Mouse (Mus musculus) forebrain, embryonic 15.5 days (tissue): ENCODE measurements around the gene Flywch2. TPM values are rescaled to one million over a fixed set of nuclear protein-coding genes. Genes with fewer than 3 reads are reported as not detected.
A peak's percentile ranks its signal among the peaks of the same experiment; 100 is the strongest.

ENCODE experiments used
- ATAC-seq: fragments of 200-750 bp; cut with Nextera tagmentation; replicated peaks from 2 replicates; pipeline ENCODE4 v1.8.0; 2017; ENCODE audit warnings: mild to moderate bottlenecking, moderate TSS enrichment, moderate library complexity
- H3K27ac ChIP-seq: fragments of 300-500 bp; sonication (generic); replicated peaks from 2 replicates; pipeline ENCODE4 v1.5.1; 2015; ENCODE audit warnings: mild to moderate bottlenecking, inconsistent platforms
- H3K27me3 ChIP-seq: fragments of 300-500 bp; sonication (generic); 2 replicates; pipeline ENCODE4 v1.6.1; 2015; ENCODE audit warnings: inconsistent platforms
- H3K36me3 ChIP-seq: fragments of 300-500 bp; sonication (generic); 2 replicates; pipeline ENCODE4 v1.6.1; 2015; ENCODE audit warnings: mild to moderate bottlenecking, inconsistent platforms
- H3K4me1 ChIP-seq: fragments of 300-500 bp; sonication (generic); 2 replicates; pipeline ENCODE4 v1.6.1; 2015; ENCODE audit warnings: inconsistent platforms
- H3K4me2 ChIP-seq: fragments of 300-500 bp; sonication (generic); replicated peaks from 2 replicates; pipeline ENCODE4 v1.6.1; 2015; ENCODE audit warnings: mild to moderate bottlenecking, inconsistent platforms
- H3K4me3 ChIP-seq: fragments of 300-500 bp; sonication (generic); 2 replicates; pipeline ENCODE4 v1.5.1; 2015; ENCODE audit warnings: mild to moderate bottlenecking, inconsistent platforms
- H3K9ac ChIP-seq: fragments of 300-500 bp; sonication (generic); replicated peaks from 2 replicates; pipeline ENCODE4 v1.6.1; 2015; ENCODE audit warnings: mild to moderate bottlenecking, inconsistent platforms
- H3K9me3 ChIP-seq: fragments of 300-500 bp; sonication (generic); 2 replicates; pipeline ENCODE4 v1.6.1; 2016; ENCODE audit warnings: inconsistent platforms
- WGBS: fragments of 180-500 bp; shearing (Covaris S2); methylation state at CpG from one replicate; pipeline ENCODE4 v1.1.7; 2015; ENCODE audit warnings: mixed read lengths; 5-methylcytosine and 5-hydroxymethylcytosine counted together
- polyA plus RNA-seq: library from polyadenylated mRNA; unstranded; fragments of >200 nt; fragmentation: Nextera tagmentation; extraction: Ambion mirVana; gene quantifications from 2 replicates; pipeline ENCODE4 v1.2.1, GENCODE M21; 2015

Flywch2 gene
- polyA plus RNA-seq, 1 experiment from 2014 or later = 31.9 TPM

DNA sequence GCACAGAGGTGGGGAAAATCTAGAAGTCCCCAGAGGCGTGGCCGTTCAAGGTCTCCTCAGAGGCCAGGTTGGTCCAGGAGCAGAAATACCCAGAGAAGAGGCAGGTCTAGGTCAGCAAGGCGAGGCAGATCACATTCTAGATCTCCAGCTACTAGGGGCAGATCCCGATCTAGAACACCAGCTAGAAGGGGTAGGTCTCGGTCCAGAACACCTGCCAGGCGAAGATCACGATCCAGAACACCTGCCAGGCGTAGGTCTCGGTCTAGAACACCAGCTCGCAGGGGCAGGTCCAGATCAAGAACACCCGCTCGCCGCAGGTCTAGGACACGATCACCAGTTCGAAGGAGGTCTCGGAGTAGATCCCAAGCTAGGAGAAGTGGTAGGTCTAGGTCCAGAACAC is 29.8 kb upstream of the Flywch2 start:
- Histone ChIP-seq H3K4me2 (no peak overlapping the region), H3K9ac (no peak overlapping the region), H3K4me3 (no peak overlapping the region), H3K27me3 (no peaks in the 10 kb centered on the region), H3K27ac (no peak overlapping the region), H3K9me3 (peaks cover 10% of the 10 kb centered on the region), H3K4me1 (no peaks in the 10 kb centered on the region), H3K36me3 (peaks cover 94% of the 10 kb centered on the region)
- no peak for ATAC-seq
- 98% methylated on average over 16 of the region's 16 CpGs for WGBS

DNA sequence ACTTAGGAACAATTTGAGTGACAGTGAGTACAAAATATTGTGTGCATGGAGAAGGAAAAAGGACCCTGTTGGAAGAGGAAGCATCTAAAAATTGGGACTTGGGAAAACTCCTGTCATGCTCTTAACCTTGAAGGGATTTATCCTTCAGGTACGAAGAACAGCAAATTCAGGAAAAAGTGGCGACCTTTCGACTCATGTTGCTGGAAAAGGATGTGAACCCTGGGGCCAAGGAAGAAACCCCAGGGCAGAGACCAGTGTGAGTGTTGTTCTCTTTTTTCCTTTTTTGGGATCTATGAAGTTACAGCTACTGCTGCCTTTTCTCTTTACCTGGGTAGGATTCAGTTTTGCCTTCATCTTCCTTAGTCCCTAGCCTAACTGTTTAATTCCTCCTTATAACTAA is 22.0 kb upstream of the Flywch2 start:
- H3K36me3 ChIP-seq = peaks cover 52% of the 10 kb centered on the region
- no peak overlapping the region for H3K27ac ChIP-seq
- 89% methylated on average over 3 of the region's 3 CpGs for WGBS
- H3K4me3 ChIP-seq = no peak overlapping the region
- no peak overlapping the region for H3K9ac ChIP-seq
- H3K4me1 ChIP-seq = peaks cover 34% of the 10 kb centered on the region
- H3K27me3 ChIP-seq = no peaks in the 10 kb centered on the region
- ATAC-seq = no peak
- H3K4me2 ChIP-seq = no peak overlapping the region
- no peaks in the 10 kb centered on the region for H3K9me3 ChIP-seq

DNA sequence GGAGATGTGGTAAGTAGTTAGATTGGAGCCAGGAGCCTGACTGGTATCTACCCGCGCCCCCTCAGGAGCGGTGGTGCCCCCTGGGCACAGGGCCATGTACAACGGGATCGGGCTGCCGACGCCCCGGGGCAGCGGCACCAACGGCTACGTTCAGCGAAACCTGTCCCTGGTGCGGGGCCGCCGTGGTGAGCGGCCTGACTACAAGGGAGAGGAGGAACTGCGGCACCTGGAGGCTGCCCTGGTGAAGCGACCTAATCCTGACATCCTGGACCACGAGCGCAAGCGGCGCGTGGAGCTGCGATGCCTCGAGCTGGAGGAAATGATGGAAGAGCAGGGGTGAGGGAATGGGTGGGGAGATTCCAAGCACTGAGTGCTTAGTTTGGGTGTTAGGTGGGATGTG is 21.0 kb upstream of the Flywch2 start:
- no peak overlapping the region for H3K4me3 ChIP-seq
- peaks cover 34% of the 10 kb centered on the region for H3K4me1 ChIP-seq
- no peaks in the 10 kb centered on the region for H3K27me3 ChIP-seq
- no peaks in the 10 kb centered on the region for H3K9me3 ChIP-seq
- peaks cover 43% of the 10 kb centered on the region for H3K36me3 ChIP-seq
- no peak for ATAC-seq
- no peak overlapping the region for H3K9ac ChIP-seq
- 0 out of 2 replicates have a peak overlapping the region, but pooled peaks have one; percentile 3 for H3K4me2 ChIP-seq
- WGBS = 78% methylated on average over 25 of the region's 25 CpGs
- H3K27ac ChIP-seq = no peak overlapping the region

DNA sequence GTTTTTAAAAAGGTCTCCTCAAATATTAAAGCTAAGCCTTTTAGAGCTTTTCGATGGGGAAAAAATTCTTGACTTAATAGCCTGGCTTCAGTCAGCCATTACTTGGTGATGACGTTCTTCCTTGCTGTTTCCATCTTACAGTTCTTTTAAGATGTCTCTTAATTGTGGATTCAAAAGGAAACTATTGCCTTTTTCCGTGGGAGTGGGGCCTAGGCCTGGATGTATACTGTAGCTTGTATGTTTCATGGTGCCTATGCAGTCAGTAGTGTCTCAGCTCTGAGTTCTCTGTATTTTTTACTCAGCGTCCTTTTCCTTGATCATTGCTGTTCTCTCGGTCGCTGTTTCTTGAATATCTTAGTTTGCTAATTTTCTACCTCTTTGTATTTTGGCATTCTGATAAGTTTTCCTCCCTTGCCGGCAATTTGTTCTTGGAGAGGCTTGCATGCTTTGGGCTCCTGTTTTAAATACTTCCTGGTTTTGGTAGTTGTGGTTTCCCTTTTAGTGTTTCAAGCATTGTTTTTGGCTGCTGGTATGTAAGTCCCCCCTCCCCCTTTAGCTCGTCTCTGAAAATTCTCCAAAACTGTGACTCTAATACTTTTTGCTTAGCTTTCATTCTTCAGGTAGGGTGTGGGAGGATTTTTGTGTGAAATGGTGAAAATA is 18.7 kb upstream of the Flywch2 start:
- Histone ChIP-seq H3K9me3 (no peaks in the 10 kb centered on the region), H3K27me3 (no peaks in the 10 kb centered on the region), H3K4me3 (peak overlapping the region; percentile 95), H3K36me3 (peaks cover 20% of the 10 kb centered on the region), H3K4me2 (peak overlapping the region; percentile 77), H3K9ac (peak overlapping the region; percentile 92), H3K4me1 (peaks cover 34% of the 10 kb centered on the region), H3K27ac (0 out of 2 replicates have a peak overlapping the region, but pooled peaks have one; percentile 97)
- ATAC-seq = no peak
- WGBS = 4% methylated on average over 8 of the region's 8 CpGs

DNA sequence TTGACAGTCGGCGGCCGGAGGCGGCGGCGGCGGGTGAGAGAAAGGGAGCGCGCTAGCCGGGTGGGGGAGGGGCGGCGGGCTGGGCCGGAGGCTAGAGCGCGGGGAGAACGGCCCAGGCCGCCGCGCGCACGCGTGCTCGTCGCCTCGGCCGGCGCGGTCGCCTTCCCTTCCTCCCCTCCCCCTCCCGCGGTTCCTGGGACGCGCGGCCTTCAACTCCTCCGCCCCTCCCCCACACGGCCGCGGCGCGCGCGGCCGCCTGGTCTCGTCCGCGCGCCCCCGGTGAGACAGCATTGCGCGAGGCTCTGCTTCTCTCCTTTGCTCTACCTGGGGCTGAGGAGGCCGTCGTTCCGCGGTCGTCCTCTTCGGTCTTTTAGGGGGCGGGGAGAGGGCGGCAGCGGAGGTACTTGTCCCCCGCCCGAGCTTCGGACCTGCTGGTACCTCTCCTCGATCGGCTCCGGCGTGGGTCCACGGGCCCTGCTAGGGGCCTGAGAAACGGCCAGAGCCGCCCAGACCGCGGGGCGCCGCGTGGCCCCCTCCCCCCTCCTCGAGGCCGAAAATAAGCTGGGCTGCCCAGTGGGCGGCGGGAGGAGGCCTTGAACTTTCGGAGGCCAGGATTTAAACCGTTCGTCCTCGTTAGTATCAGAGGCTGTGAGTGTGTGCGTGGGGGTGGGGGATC is 17.6 kb upstream of the Flywch2 start:
- Histone ChIP-seq H3K4me2 (peak overlapping the region; percentile 77), H3K36me3 (peaks cover 10% of the 10 kb centered on the region), H3K27ac (peak overlapping the region; percentile 97), H3K4me3 (peak overlapping the region; percentile 95), H3K9me3 (no peaks in the 10 kb centered on the region), H3K4me1 (peaks cover 34% of the 10 kb centered on the region), H3K9ac (peak overlapping the region; percentile 92), H3K27me3 (no peaks in the 10 kb centered on the region)
- ATAC-seq = peak; percentile 58
- WGBS = under 1% methylated on average over 74 of the region's 83 CpGs

DNA sequence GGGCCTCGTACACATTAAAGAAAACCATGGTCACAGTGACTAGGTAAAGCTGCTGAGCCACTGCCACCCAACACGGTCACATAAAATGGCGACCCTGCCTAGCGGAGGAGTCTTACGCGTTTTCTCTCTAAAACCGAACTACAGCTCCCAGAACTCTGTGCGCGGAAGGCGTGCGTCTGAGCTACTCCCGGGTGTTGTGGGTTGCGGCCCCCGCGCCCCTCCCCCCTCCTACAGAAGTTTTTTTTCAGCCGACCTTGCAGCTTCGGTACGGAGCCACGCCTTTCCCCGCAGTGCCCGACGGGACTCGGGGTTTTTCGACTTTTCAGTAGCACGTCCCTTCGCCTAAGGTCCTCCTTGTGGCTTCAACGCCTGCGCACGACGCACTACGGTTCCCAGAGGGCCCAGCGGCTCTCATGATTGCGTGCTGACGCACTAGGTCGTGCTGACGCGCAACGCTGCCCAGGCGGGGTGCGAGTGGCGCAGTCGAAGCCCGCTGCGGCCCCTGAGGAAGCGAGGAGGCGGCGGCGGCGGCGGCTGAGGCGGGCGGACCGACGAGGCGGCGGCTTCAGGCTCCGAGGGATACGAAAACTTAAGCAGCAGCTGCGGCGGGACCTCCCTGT is 17.0 kb upstream of the Flywch2 start:
- Histone ChIP-seq H3K4me1 (peaks cover 34% of the 10 kb centered on the region), H3K9ac (peak overlapping the region; percentile 92), H3K27me3 (no peaks in the 10 kb centered on the region), H3K4me2 (peak overlapping the region; percentile 77), H3K27ac (peak overlapping the region; percentile 97), H3K36me3 (peaks cover 3% of the 10 kb centered on the region), H3K4me3 (peak overlapping the region; percentile 95), H3K9me3 (no peaks in the 10 kb centered on the region)
- WGBS = under 1% methylated on average over 60 of the region's 60 CpGs
- peak; percentile 99 for ATAC-seq

DNA sequence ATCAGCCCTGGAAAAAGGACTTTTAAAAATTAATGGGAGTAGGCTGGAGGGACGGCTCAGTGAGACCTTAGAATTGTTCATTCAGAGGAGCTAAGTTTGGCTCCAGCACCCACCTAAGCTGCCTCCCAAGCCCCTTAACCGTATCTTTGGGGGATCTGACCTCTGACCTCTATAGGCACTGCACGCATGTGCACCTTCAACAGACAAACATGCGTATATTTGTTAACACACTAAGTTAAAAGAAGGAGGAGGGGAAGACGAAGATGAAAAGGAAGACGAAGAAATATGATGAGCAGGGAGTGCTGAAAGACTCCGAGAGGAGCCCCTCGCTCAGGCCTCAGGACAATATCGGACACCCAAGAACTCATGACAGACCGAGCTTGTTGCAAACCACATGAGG is 15.7 kb upstream of the Flywch2 start:
- no peak overlapping the region for H3K4me2 ChIP-seq
- H3K27ac ChIP-seq = no peak overlapping the region
- ATAC-seq = no peak
- H3K9me3 ChIP-seq = no peaks in the 10 kb centered on the region
- no peak overlapping the region for H3K4me3 ChIP-seq
- peaks cover 27% of the 10 kb centered on the region for H3K4me1 ChIP-seq
- no peaks in the 10 kb centered on the region for H3K36me3 ChIP-seq
- no peak overlapping the region for H3K9ac ChIP-seq
- H3K27me3 ChIP-seq = no peaks in the 10 kb centered on the region
- WGBS = 91% methylated on average over 10 of the region's 10 CpGs

DNA sequence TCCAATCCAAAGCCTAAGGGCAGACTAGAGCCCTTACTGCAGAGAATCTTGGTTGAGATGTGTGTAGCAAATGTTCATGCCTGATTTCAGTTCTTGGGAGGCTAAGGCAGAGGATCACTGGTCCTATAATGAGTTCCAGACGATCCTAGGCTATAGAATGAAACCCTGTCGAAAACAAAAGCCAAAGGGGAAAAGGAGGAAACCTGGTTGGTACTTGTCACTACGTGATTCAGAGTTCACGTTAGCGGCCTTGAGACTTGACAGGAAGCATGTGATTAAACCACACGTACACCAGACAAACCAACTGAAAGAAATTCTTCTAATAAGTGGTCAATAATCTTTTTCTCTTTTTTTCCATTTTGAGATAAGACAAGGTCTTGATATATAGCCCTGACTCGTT is 11.4 kb upstream of the Flywch2 start:
- no peak overlapping the region for H3K4me2 ChIP-seq
- H3K27ac ChIP-seq = no peak overlapping the region
- no peaks in the 10 kb centered on the region for H3K9me3 ChIP-seq
- H3K36me3 ChIP-seq = no peaks in the 10 kb centered on the region
- H3K4me1 ChIP-seq = no peaks in the 10 kb centered on the region
- no peaks in the 10 kb centered on the region for H3K27me3 ChIP-seq
- 84% methylated on average over 7 of the region's 7 CpGs for WGBS
- H3K4me3 ChIP-seq = no peak overlapping the region
- no peak for ATAC-seq
- no peak overlapping the region for H3K9ac ChIP-seq

DNA sequence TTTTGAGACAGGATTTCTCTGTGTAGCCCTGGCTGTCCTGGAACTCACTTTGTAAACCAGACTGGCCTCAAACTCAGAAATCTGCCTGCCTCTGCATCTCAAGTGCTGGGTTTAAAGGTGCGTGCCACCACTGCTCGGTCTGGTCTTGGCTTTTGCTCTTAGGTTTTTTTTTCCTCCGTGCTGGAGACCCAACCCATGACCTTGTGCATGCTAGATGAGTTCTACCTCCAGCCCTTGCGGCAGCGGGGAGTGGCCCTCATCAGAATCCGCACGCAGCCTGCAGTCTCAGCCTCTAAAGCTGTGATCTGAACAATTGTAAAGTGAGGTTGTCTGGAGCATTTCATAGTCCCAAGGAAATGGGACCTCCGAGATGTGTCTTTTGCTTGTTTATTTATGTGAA is 9.4 kb upstream of the Flywch2 start:
- H3K4me1 ChIP-seq = peaks cover 13% of the 10 kb centered on the region
- H3K4me3 ChIP-seq = no peak overlapping the region
- H3K27ac ChIP-seq = no peak overlapping the region
- H3K9ac ChIP-seq = no peak overlapping the region
- ATAC-seq = no peak
- no peaks in the 10 kb centered on the region for H3K9me3 ChIP-seq
- H3K36me3 ChIP-seq = no peaks in the 10 kb centered on the region
- no peak overlapping the region for H3K4me2 ChIP-seq
- H3K27me3 ChIP-seq = no peaks in the 10 kb centered on the region
- WGBS = 96% methylated on average over 8 of the region's 8 CpGs

DNA sequence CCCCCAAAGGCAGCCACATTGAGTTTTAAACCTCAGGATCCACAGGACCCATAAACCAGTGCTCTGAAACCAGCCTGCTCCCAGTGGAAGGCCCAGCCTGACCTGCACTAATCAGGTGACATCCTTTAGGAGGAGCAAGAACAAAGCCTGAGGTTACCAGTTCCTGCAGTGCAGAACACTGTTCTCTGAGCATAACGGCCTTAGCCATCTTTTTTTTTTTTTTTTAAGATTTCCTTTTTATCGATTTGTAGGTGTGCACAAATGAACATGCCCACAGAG is 5.1 kb upstream of the Flywch2 start:
- peaks cover 26% of the 10 kb centered on the region for H3K4me1 ChIP-seq
- no peak for ATAC-seq
- no peaks in the 10 kb centered on the region for H3K27me3 ChIP-seq
- H3K4me2 ChIP-seq = peak overlapping the region; percentile 69
- H3K36me3 ChIP-seq = no peaks in the 10 kb centered on the region
- peak overlapping the region; percentile 41 for H3K4me3 ChIP-seq
- 54% methylated on average over 2 of the region's 2 CpGs for WGBS
- H3K27ac ChIP-seq = peak overlapping the region; percentile 83
- H3K9ac ChIP-seq = peak overlapping the region; percentile 66
- no peaks in the 10 kb centered on the region for H3K9me3 ChIP-seq

DNA sequence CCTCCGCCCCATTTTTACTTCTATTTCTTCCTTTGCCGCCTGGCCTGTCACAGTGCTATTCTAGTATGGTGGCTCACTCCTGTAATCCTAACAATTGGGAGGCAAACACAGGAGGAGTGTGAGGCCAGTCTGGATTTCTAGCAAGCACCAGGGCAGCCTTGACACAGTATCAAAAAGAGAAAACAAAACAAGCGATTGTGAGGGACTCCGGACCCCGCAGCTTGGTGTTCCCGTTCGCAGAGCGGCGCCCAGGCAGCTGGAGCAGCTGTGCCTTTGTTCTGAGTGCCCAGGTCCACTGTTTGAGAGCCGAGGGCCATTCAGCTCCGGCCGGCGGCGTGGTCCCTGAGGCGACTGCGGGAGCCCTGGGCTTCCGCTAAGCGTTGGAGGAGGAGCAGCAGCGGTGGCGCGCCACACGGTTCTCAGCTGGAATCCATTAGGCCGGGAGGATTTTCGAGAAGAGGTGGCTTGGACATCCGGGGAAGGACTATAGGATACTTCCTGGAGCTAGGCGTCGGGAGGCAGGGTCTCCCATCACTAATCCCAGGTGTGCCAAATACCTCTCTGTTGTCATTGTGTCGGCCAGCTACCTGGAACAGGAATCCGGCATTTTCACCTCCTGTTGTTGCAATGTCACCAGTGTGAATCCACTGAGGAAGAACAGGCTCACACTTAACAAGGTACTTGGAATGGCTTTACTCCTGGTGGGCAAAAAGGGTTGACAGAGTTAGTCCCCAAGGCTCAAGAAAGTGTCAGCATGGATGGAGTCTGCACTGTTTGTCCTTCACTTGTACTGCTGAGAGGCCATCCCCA is 4.6 kb upstream of the Flywch2 start, which contains the start of gene Srrm2:
Gene Srrm2, plus strand, starts transcription at position 264 of the 810 bp plus-strand sequence.
- Histone ChIP-seq H3K27me3 (no peaks in the 10 kb centered on the region), H3K9me3 (no peaks in the 10 kb centered on the region), H3K4me2 (peak within 1 kb of the TSS; percentile 69), H3K27ac (peak within 1 kb of the TSS; percentile 83), H3K9ac (peak within 1 kb of the TSS; percentile 66), H3K4me3 (peak within 1 kb of the TSS; percentile 41), H3K36me3 (no peaks in the 10 kb centered on the region), H3K4me1 (peaks cover 27% of the 10 kb centered on the region)
- WGBS = 1% methylated on average over 29 of the region's 29 CpGs
- ATAC-seq = peak; percentile 18; the same call in 1 of the 2 replicates
